Mouse (Mus musculus) intestine, embryonic 15.5 days (tissue): Measurements from ENCODE around the gene Hist1h2ad. TPM values are rescaled to one million over a fixed set of nuclear protein-coding genes. Genes with fewer than 3 reads are reported as not detected.
"Not testable (repeated sequence)": the region's sequence is repeated elsewhere in the genome, so short reads cannot be mapped to it uniquely, and the experiment has no call there.

ENCODE experiments used
- ATAC-seq: fragments of 200-750 bp; cut with Nextera tagmentation; 2 replicates; pipeline ENCODE4 v1.8.0; 2017; ENCODE audit warnings: moderate TSS enrichment, moderate library complexity
- H3K27ac ChIP-seq: fragments of 300-500 bp; sonication (generic); 2 replicates; pipeline ENCODE4 v1.5.1; 2015; ENCODE audit warnings: mild to moderate bottlenecking, inconsistent platforms
- H3K27me3 ChIP-seq: fragments of 300-500 bp; sonication (generic); replicated peaks from 2 replicates; pipeline ENCODE4 v1.6.1; 2015; ENCODE audit warnings: inconsistent platforms
- H3K36me3 ChIP-seq: fragments of 300-500 bp; sonication (generic); 2 replicates; pipeline ENCODE4 v1.6.1; 2015; ENCODE audit warnings: inconsistent platforms
- H3K4me1 ChIP-seq: fragments of 300-500 bp; sonication (generic); replicated peaks from 2 replicates; pipeline ENCODE4 v1.6.1; 2015; ENCODE audit warnings: inconsistent platforms
- H3K4me2 ChIP-seq: fragments of 300-500 bp; sonication (generic); replicated peaks from 2 replicates; pipeline ENCODE4 v1.6.1; 2015; ENCODE audit warnings: mild to moderate bottlenecking, inconsistent platforms
- H3K4me3 ChIP-seq: fragments of 300-500 bp; sonication (generic); replicated peaks from 2 replicates; pipeline ENCODE4 v1.5.1; 2015; ENCODE audit warnings: inconsistent platforms
- H3K9ac ChIP-seq: fragments of 300-500 bp; sonication (generic); 2 replicates; pipeline ENCODE4 v1.6.1; 2015; ENCODE audit warnings: inconsistent platforms
- H3K9me3 ChIP-seq: fragments of 300-500 bp; sonication (generic); 2 replicates; pipeline ENCODE4 v1.6.1; 2016; ENCODE audit warnings: inconsistent platforms
- WGBS: fragments of 180-500 bp; shearing (Covaris S2); methylation state at CpG from one replicate; pipeline ENCODE4 v1.1.7; 2015; 5-methylcytosine and 5-hydroxymethylcytosine counted together
- polyA plus RNA-seq: library from polyadenylated mRNA; unstranded; fragments of >200 nt; fragmentation: Nextera tagmentation; extraction: Ambion mirVana; gene quantifications from 2 replicates; pipeline ENCODE4 v1.2.1, GENCODE M21; 2015

The Hist1h2ad gene
- polyA plus RNA-seq = 1.8 and 3.0 TPM in 2 replicates

GRCm38 (mm10) chr13:23573898-23574524, at the start of gene Hist1h2ad, which contains the start of gene Hist1h2bf:
Gene Hist1h2ad, plus strand, starts transcription at chr13:23574381.
Gene Hist1h2bf, minus strand, starts transcription at chr13:23574196.
- H3K36me3 ChIP-seq, H3K9me3 ChIP-seq, H3K27me3 ChIP-seq, H3K4me1 ChIP-seq: not testable (repeated sequence)
- Histone ChIP-seq H3K4me2 (peak within 1 kb of the TSS; percentile 66), H3K9ac (peak within 1 kb of the TSS; percentile 56), H3K27ac (peak within 1 kb of the TSS; percentile 93), H3K4me3 (peak within 1 kb of the TSS; percentile 42)
- under 1% methylated on average over 36 of the region's 42 CpGs for WGBS
- peak; percentile 89 for ATAC-seq

GRCm38 (mm10) chr13:23524654-23525053, 49.5 kb upstream of the Hist1h2ad start:
- peak; percentile 24 for ATAC-seq
- WGBS = 11% methylated on average over 5 of the region's 5 CpGs

GRCm38 (mm10) chr13:23525901-23526300, 48.3 kb upstream of the Hist1h2ad start:
- peak overlapping the region; percentile 39 for H3K4me3 ChIP-seq
- peak overlapping the region; percentile 63 for H3K4me2 ChIP-seq
- H3K4me1 ChIP-seq = 0 out of 2 replicates have a peak, but pooled peaks cover 3% of the 10 kb centered on the region
- 3% methylated on average over 10 of the region's 10 CpGs for WGBS
- no peaks in the 10 kb centered on the region for H3K36me3 ChIP-seq
- no peak overlapping the region for H3K9ac ChIP-seq
- no peak for ATAC-seq
- no peaks in the 10 kb centered on the region for H3K9me3 ChIP-seq
- no peak overlapping the region for H3K27ac ChIP-seq
- no peaks in the 10 kb centered on the region for H3K27me3 ChIP-seq

More at GRCm38 (mm10) chr13:23524654-23525053, 49.5 kb upstream of the Hist1h2ad start:
- H3K27me3 ChIP-seq = no peaks in the 10 kb centered on the region
- H3K36me3 ChIP-seq = no peaks in the 10 kb centered on the region
- no peak overlapping the region for H3K27ac ChIP-seq
- no peaks in the 10 kb centered on the region for H3K9me3 ChIP-seq
- H3K4me2 ChIP-seq = 0 out of 2 replicates have a peak overlapping the region, but pooled peaks have one; percentile 28
- no peak overlapping the region for H3K9ac ChIP-seq
- no peak overlapping the region for H3K4me3 ChIP-seq
- 0 out of 2 replicates have a peak, but pooled peaks cover 3% of the 10 kb centered on the region for H3K4me1 ChIP-seq

GRCm38 (mm10) chr13:23526312-23526711, 47.9 kb upstream of the Hist1h2ad start:
- Histone ChIP-seq H3K27ac (no peak overlapping the region), H3K4me1 (0 out of 2 replicates have a peak, but pooled peaks cover 3% of the 10 kb centered on the region), H3K9ac (peak overlapping the region; percentile 42), H3K36me3 (no peaks in the 10 kb centered on the region), H3K27me3 (no peaks in the 10 kb centered on the region), H3K9me3 (no peaks in the 10 kb centered on the region), H3K4me3 (peak overlapping the region; percentile 39), H3K4me2 (peak overlapping the region; percentile 63)
- WGBS = under 1% methylated on average over 17 of the region's 17 CpGs
- ATAC-seq = peak; percentile 31; the same call in 1 of the 2 replicates

GRCm38 (mm10) chr13:23529005-23529404, 45.2 kb upstream of the Hist1h2ad start:
- Histone ChIP-seq H3K9ac (no peak overlapping the region), H3K4me1 (peaks cover 13% of the 10 kb centered on the region), H3K27me3 (no peaks in the 10 kb centered on the region), H3K4me3 (no peak overlapping the region), H3K4me2 (peak overlapping the region; percentile 21; the same call in 1 of the 2 replicates), H3K9me3 (no peaks in the 10 kb centered on the region), H3K27ac (no peak overlapping the region), H3K36me3 (no peaks in the 10 kb centered on the region)
- ATAC-seq = no peak
- 72% methylated on average over 5 of the region's 5 CpGs for WGBS

GRCm38 (mm10) chr13:23529480-23530165, 44.6 kb upstream of the Hist1h2ad start:
- Histone ChIP-seq H3K36me3 (no peaks in the 10 kb centered on the region), H3K27ac (peak overlapping the region; percentile 93; the same call in 1 of the 2 replicates), H3K9me3 (no peaks in the 10 kb centered on the region), H3K4me3 (peak overlapping the region; percentile 39), H3K4me1 (peaks cover 13% of the 10 kb centered on the region), H3K4me2 (peak overlapping the region; percentile 69), H3K27me3 (no peaks in the 10 kb centered on the region), H3K9ac (no peak overlapping the region)
- 12% methylated on average over 2 of the region's 2 CpGs for WGBS
- ATAC-seq = no peak

GRCm38 (mm10) chr13:23530181-23530900, 43.8 kb upstream of the Hist1h2ad start:
- H3K27ac ChIP-seq = peak overlapping the region; percentile 93
- H3K4me2 ChIP-seq = peak overlapping the region; percentile 69
- H3K4me1 ChIP-seq = peaks cover 13% of the 10 kb centered on the region
- no peaks in the 10 kb centered on the region for H3K36me3 ChIP-seq
- ATAC-seq = no peak
- peak overlapping the region; percentile 39 for H3K4me3 ChIP-seq
- peak overlapping the region; percentile 46 for H3K9ac ChIP-seq
- no peaks in the 10 kb centered on the region for H3K9me3 ChIP-seq
- no peaks in the 10 kb centered on the region for H3K27me3 ChIP-seq
- WGBS = under 1% methylated on average over 20 of the region's 20 CpGs

- Histone ChIP-seq H3K9ac (peak within 1 kb of the TSS; percentile 46), H3K4me1 (peaks cover 11% of the 10 kb centered on the region), H3K27ac (peak within 1 kb of the TSS; percentile 93), H3K36me3 (no peaks in the 10 kb centered on the region), H3K9me3 (no peaks in the 10 kb centered on the region), H3K4me2 (peak within 1 kb of the TSS; percentile 69), H3K4me3 (peak within 1 kb of the TSS; percentile 39), H3K27me3 (no peaks in the 10 kb centered on the region)
- under 1% methylated on average over 61 of the region's 70 CpGs for WGBS
- ATAC-seq = peak; percentile 76
Observed at GRCm38 (mm10) chr13:23530901-23531875, 43.0 kb upstream of the Hist1h2ad start, which contains the start of gene Hist1h4h. Gene Hist1h4h, plus strand, starts transcription at chr13:23531050.

- peak overlapping the region; percentile 45 for H3K9ac ChIP-seq
- H3K4me1 ChIP-seq = peaks cover 15% of the 10 kb centered on the region
- 22% methylated on average over 9 of the region's 9 CpGs for WGBS
- peak overlapping the region; percentile 69 for H3K4me2 ChIP-seq
- ATAC-seq = no peak
- H3K9me3 ChIP-seq = no peaks in the 10 kb centered on the region
- H3K27ac ChIP-seq = peak overlapping the region; percentile 93
- H3K4me3 ChIP-seq = peak overlapping the region; percentile 39
- no peaks in the 10 kb centered on the region for H3K36me3 ChIP-seq
- no peaks in the 10 kb centered on the region for H3K27me3 ChIP-seq
Observed at GRCm38 (mm10) chr13:23532262-23533075, 41.7 kb upstream of the Hist1h2ad start.

- H3K9me3 ChIP-seq, H3K27me3 ChIP-seq, H3K36me3 ChIP-seq: not testable (repeated sequence)
- WGBS = under 1% methylated on average over 27 of the region's 53 CpGs
- Histone ChIP-seq H3K9ac (peak within 1 kb of the TSS; percentile 41), H3K4me1 (peaks cover 15% of the 10 kb centered on the region), H3K27ac (peak within 1 kb of the TSS; percentile 93), H3K4me2 (peak within 1 kb of the TSS; percentile 69), H3K4me3 (peak within 1 kb of the TSS; percentile 50)
- ATAC-seq = peak; percentile 57
Observed at GRCm38 (mm10) chr13:23533560-23534367, 40.4 kb upstream of the Hist1h2ad start, which contains the start of gene Hist1h2af. Gene Hist1h2af, plus strand, starts transcription at chr13:23533906.
